Mouse (Mus musculus) CD8-positive naive resting alpha-beta T cell, adult 2 months (primary cell): ENCODE measurements at regions not wholly inside any gene's neighbourhood (a gene's known extent, or its start where the extent isn't known, plus 50 kb on each side); places are given as distances from the start of the nearest gene placed in this dataset.

ENCODE experiments used
- DNase-seq, 2 experiments: peaks; one replicate each; pipeline ENCODE4 v3.0.0; 2022; ENCODE audit warnings: low read depth in 2 of 2, low spot score in 2 of 2

DNA sequence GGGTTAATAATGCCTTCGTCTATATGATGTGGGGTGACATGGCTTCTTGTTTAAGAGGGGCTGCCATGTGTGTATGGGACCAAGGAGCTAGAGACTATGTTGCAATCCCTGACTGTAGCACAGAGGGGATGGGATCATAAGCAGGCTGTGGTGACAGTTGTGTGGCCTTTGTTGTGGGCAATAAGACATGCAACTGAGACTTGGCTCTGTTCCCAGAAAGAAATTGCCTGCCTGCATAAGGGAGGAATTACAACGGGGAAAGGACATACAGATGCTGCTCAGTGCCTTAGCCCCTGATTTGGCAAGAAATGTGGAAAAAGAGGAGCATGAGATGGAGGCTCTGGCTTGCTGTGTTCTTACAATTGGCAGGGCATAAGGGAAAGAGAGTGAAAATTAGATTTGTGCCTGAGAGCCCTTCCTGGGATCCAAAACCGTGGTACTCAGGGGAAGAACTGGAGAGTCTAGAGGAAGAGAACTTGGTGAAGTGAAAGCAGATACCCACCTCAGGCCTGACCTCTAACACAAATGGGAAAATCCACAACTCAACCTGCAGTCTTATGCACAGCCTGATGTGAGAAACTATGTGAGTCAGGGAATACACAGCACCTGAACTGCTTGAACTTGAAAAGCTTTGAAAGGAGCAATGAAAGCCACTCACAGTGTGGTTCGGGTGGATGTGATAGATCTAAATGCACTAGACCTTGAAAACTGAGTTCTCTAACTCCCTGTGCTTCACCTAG, 271.9 kb downstream of the 4930544G11Rik start:
- DNase-seq: no peak

DNA sequence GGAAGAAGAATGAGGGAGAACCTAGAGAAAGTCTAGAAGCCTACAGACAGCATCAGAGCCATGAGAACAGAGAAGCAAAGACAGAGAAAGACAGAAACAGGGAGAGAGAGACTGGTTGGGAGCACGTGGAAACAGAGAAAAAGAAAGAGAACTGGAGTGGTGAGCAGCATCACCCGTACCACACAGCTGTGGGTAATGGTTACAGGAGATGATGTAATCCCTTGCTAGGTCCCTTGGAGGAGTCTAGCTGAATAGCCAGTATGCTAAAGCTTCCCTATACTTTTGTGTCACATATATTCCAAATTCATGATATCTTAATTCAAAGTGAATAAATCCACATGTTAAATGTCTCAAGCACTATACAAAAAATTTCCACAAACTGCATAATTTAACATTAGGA, 284.0 kb downstream of the 4930544G11Rik start:
- no peak for DNase-seq

DNA sequence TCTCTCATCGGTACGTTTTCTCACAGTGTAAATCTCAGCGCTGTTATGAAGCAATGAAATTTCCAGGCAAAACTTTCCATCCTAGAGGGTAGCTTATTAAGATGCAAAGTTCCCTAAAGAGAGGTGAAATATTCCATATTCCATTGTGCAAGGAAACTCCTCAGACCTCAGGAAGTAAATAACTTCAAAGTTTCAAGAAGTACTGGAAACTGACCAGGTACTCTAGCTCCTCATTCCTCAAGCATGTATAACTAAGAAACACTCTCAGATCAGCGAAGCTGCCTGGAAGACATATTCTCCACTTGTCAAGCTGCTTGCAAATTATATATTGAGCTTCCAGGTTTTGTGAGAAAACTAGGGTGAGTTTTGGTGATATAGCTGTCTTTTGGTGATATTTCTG, 279.8 kb upstream of the Mad2l1 start:
- DNase-seq: no peak

- DNase-seq: no peak
Observed at GRCm38 (mm10) chr6:66263429-66263828, 271.8 kb upstream of the Mad2l1 start.

GRCm38 (mm10) chr6:66263918-66264317, 271.3 kb upstream of the Mad2l1 start:
- no peak for DNase-seq

DNA sequence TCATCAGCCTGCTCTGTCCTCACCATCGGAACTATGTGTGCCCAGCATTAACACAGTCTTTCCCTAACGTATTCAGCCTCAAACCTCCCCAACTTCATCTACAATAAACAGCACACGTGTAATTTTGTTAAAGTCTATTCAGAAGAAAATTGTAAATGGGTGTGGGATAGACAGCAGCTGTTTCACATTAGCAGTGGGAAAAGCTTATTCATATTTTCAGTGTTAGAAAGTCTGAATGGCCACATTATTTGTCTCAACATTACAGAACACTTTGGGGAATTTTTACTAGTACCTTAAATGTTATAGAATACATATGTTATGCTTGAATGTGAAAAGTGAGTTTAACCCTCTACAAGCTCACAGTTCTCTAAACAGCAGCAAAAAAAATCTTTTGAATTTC, 266.8 kb upstream of the Mad2l1 start:
- DNase-seq: no peak

DNA sequence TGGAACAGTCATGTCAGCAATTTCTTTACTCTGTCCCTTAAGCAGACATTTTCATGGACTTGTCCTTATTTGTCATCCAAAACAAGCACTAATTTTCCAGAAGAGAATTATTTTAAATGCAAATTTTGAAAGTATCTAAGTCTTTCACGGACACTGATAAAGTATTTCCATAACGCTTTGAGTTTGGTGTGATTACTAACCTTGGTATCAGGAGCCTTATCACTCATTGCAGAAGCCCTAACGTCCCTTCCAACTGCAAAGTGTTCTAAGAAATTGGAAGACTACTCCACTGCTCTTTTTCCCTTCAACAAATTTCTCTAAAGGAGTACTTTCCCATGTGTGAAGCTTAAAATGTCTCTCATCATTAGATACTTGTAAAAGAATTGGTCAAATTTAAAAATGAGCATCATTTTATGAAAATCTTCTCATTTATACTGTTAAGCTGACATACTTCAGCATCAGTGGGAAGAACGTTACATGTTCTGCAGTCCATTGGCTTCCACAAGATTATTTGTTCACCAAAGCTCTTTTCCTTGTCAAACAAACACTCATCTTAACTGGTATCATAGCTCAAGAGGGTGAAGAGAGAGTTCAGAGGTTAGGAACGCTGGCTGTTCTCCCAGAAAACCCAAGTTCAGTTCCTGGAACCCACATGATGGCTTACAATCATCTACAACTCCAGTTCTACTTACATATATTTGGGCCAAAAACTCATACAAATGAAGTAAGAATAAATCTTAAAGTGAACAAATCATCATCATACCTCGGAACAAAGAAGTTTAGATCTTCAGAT, 263.6 kb upstream of the Mad2l1 start:
- DNase-seq: no peak

DNA sequence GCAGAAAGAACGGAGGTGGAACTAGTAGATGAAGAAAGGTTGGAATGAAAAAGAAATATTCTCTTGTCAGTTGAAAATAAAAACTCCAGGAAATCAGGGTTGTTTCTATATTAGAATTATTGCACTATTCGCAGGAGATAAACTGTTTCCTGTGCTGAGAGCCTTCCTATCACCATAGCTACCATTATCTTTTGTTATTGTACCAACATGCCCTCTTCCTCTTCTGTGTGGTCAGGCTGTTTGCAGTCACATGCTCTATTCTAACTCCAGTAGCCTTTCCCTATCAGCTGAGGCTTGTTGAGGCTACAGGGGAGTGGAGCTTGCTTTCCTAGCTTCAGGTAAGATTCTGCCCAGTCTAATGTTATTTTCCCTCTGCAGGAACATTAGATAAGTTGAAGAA, 263.0 kb upstream of the Mad2l1 start:
- no peak for DNase-seq

GRCm38 (mm10) chr6:66274737-66275136, 260.5 kb upstream of the Mad2l1 start:
- no peak for DNase-seq

- no peak for DNase-seq
Observed at GRCm38 (mm10) chr6:66280701-66281100, 254.5 kb upstream of the Mad2l1 start.

DNA sequence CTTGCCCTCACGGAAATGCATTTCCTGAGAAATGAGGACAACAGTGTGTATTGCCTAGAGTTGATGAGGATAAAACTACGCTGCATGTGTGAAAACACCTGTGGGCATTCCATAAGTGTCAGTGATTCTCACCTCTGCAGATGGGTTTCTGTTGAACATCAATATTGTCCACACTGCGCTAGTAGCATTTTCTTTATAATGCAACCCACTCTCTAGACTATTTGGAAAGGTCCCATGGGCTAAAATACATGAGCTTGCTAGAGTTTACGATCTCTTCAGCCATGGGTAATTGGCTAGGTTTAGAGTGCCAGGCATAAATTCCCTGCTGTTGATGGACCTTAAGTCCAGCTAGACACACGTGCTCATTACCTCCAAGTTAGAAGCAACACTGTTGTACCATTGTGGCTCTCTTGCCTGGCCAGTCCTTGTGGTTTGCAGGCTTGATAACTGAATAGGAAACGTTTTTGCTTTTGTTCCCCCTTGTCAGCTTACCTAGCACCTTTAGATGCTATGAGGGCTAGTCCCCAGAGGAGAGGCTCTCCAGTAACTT, 252.5 kb upstream of the Mad2l1 start:
- no peak for DNase-seq

DNA sequence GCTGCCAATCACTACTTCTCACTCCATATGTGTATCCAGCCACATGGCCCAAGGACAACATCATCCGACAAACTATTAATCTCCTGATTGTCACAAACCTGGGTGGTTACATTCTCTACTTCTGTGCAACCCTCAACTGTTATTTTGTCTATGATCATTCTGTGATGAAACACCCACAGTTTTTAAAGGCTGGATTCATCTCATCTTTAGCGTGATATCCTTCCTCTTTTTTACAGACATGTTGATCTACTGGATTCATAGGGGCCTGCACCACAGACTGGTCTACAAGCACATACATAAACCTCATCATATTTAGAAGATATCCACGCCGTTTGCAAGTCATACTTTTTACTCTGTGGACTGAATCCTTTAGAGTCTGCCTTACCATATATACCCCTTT, 251.7 kb upstream of the Mad2l1 start:
- DNase-seq: no peak

DNA sequence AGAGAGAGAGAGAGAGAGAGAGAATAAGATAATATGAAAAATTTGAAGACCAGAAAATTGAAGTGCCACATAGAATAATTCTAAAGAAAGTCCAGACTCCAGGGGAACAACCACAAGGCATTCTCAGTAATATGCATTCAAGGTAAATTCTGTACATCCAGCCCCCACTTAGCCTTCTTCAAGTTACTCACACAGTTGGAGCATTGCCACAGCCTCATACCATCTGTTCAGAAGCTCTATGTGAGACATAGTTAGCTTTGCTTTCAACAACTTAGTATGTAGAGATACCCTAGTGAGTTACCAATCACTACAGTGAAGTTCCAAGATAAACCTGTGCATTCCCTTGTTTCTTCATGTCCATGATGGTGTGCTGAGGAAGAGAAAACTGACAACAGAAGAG, 247.6 kb upstream of the Mad2l1 start:
- no peak for DNase-seq

GRCm38 (mm10) chr6:66289196-66289595, 246.0 kb upstream of the Mad2l1 start:
- no peak for DNase-seq

GRCm38 (mm10) chr6:66291576-66291975, 243.6 kb upstream of the Mad2l1 start:
- no peak for DNase-seq

DNA sequence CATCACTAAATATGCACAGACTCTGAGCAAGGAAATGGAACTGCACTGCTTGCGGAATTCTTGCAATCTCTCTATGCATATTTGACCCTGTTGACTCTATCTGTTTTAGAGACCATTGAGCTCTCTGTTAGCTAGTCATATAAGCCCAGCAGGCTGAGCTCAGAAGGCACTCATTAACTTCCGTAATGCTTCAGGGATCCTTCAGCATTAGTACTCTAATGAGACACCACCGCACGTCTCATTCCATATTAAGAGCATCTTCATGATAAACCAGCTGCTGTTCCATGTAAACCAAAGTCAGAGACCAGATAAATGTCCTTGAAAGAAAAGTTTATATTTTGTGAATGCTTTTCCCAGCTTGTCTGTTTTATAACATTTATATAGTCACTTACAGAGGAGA, 237.1 kb upstream of the Mad2l1 start:
- DNase-seq: no peak

GRCm38 (mm10) chr6:66300189-66300588, 235.0 kb upstream of the Mad2l1 start:
- DNase-seq: no peak

- no peak for DNase-seq
Observed at GRCm38 (mm10) chr6:66344848-66345247, 190.3 kb upstream of the Mad2l1 start.

DNA sequence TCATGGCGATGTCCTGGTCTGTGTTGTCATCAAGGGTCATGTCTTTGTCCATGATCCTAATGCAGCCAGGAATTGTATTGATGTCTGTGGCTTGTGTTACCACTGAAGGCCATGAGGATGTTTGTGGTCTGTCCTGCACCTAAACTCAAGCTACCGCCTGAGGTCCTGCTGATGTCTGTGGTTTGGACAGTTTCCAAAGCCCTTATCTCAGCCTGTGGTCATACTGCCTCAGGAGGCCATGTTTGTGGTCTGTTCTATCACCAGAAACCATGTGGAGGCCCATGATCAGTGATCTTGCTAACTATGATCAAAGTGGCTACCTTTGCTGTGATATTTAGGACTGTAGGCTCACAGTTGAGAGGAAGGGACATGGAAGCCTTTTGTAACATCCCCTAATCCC, 187.8 kb upstream of the Mad2l1 start:
- DNase-seq: no peak

DNA sequence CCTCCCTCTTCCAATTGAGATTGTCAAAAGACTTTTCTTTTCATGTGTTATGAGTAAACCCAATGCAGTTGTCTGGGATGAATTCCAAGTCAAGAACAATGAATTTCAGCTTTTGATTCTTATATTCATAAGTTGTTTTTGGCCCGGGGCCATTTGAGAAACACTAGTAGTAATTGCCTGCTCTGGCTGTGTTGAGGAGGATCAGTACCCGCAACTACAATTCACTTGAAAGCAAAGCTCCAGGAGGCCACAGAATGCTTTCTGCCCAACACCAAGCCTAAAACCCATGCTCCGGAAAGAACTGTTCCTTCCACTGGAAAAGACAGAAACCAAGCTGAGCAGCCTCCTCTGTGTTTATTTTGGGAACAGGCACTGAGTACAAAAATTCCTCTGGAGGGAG, 174.1 kb upstream of the Mad2l1 start:
- DNase-seq: no peak

DNA sequence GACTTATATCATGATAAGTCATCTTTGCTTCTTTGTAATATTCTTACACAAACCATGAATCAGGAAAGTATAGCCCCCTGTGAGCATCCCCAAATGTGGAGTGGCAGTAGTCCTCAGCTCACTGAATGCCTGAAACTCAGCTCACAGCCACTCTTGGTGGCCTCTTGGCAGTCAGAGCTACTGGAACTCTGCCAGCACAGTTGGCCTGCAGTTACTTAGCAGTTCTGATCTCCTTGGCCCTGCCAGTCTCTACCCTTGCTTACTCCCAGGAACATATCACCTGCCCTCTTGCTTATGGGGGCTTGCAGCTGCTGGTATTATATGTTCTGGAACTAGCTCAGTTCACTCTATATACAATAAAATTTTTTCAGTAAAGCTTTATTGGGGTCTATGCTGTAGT, 167.9 kb upstream of the Mad2l1 start:
- no peak for DNase-seq

DNA sequence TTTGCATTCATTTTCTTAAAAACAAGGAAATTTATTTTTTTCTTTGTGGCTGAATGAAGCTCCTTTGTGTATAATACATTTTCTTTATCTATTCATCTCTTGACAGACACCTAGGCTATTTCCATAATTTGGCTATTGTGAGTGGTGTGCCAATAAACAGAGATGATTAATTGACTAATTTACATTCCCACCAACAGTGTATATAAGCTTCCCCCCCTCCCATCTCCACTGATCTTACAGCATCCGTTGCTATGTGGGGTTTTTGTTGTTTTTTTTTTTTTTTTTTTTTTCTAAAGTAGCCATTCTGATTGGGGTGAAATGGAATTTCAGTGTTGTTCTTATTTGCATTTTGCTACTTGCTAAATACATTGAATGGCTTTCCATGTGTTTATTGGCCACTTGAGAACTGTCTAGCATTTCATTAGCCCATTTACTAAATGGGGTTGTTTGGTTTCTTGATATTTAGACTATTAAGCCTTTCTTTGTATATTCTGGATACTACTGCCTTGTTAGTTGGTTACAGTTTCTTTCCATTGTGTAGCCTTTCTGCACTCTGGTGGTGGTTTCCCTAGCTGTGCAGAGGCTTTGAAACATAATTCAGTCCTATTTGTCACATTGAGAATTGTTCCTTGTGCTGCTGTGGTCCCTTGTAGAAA, 153.8 kb upstream of the Mad2l1 start:
- no peak for DNase-seq
